Mouse (Mus musculus): ENCODE data around the gene Trim66. TPM values are rescaled to one million over a fixed set of nuclear protein-coding genes. Genes with fewer than 3 reads are reported as not detected.
A peak's percentile ranks its signal among the peaks of the same experiment; 100 is the strongest.

Gene Trim66
- total RNA-seq, 1 experiment from 2014 or later = 0.33 TPM

- no peak for DNase-seq
Measured at GRCm38 (mm10) chr7:109522084-109522483, 14.2 kb upstream of the Trim66 start.

GRCm38 (mm10) chr7:109519936-109520335, 12.0 kb upstream of the Trim66 start:
- no peak for DNase-seq

DNA sequence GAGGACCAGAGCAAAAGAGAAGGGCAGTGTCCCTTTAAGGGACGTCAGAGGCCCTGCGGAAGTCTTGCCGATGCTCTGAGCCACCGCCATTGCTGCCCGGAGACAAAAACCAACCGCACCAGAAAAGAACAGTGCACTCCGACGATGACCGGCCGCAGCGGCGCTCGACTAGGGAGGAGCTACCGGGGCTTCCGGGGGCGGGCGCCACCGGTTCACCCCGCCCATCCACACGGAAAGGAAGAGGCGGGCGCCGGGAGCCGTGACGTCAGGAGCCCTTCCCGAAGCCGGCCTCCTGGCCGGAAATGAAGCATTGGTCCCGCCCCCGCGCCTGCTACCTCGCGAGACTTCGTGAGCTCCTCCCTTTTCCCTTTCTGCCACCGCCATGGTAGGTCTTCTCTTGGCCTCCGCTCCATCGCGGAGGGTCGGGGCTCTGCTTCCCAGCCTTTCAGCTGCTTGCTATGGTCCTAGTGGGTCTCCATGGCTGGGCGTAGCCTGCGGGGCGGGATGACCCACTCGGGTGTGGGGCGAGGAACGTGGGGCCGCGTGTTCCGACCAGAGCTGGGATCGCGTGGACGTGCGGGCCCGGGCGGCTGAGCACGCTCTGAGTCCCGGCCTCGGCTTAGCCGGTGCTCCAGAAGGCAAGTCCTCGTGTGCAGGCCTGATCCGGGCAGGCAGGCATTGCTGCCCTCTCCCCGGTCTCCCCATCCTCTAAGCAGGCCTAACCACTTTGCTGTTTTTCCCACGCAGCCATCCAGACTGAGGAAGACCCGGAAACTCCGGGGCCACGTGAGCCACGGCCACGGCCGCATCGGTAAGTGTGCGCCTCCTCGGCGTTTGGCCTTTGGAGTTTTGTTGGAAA, 11.1 kb upstream of the Trim66 start, which contains the start of gene Rpl27a:
Rpl27a (plus strand) TSS at position 310 of the 859 bp plus-strand sequence.
- peak; percentile 99 for DNase-seq

DNA sequence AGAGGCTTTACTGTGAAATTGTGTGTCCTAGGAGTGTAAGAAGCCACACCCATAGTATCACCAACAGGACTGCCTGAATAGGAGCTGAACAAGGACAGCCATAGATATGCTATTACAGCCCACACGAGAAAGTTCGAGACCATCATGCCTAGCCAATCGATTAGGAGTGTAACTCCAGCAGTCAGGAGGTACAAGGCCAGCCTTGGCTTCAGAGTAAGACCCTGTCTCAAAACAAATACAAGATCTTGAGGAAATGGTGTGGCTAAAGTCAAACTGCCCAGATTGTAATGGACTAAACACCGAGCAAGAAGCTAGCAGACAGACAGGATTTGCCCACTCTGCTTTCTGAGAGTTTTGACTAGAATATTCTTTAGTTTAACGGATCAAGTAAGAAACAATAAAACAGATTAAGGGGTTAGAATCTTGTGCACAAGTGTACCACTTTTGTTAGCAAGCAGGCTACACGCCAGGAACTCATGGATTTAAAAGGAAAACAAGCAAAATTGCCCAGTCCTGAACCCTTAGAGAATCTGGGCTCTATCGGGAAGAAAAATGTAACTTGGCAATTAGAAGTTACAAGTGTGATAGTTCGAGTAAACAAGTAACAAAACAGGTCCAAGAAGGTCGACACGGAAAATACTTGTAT, 10.2 kb upstream of the Trim66 start:
- DNase-seq = no peak

DNA sequence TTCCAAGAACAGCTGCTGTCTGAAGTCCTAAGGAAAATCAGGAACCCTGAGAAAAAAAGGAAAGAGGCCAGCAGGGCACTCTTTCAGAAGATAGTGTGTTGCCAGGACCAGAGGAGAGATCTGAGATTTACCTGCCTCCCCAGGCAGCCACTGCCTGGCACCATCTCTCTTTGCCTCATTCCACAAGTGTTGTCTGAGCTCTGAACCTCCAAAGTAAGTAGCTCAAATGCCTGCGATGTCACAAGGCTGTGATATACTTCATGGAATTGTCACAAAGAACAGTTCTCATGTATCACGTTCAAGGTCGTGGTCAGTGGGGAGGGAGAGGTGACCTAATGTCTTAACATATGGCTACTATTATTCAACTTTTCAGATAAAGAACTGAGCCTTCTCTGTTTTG, 8.6 kb upstream of the Trim66 start:
- DNase-seq = no peak

DNA sequence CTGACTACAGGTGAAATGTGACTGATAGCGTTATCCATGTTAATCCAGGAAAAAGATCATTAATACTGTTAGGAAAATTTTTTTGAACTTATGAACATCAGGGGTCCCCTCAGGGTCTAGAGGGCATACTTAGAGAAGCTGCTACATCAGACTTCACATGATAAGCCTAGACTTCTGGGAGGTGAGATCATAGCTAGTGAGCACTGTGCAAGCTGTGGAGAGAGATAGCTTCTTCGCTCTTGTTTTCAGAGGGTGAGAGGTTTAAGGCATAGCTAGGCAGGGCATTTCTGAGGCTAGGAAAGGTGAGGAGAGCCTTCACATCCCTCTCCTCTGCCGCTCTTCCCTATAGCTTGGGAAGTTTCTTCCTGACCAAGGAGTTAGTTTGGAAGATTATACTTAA, 3.9 kb upstream of the Trim66 start:
- DNase-seq = no peak

- no peak for DNase-seq
Measured at GRCm38 (mm10) chr7:109510799-109511198, 2.9 kb upstream of the Trim66 start.

- no peak for DNase-seq
Measured at GRCm38 (mm10) chr7:109507572-109507971, 362 bp downstream of the Trim66 start.

DNA sequence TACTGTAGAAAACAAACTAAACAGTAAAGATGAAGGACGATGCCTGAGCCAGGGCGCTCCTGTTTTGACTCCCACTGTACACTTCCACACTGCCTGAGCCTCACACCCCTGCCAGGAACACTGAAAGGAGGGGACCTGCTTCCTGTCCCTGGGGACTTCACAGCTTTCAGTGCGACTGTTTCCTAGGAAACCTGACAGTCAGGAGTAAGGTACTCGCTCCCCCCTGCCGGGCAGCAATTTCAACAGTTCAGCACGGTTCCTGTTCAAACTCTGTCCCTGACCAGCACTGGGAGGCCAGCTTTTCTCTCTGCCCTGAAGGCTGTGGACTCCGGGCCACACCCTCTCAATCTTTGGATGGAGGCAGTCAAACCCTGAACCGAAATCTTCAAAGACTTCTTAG, 815 bp downstream of the Trim66 start:
- DNase-seq = no peak

DNA sequence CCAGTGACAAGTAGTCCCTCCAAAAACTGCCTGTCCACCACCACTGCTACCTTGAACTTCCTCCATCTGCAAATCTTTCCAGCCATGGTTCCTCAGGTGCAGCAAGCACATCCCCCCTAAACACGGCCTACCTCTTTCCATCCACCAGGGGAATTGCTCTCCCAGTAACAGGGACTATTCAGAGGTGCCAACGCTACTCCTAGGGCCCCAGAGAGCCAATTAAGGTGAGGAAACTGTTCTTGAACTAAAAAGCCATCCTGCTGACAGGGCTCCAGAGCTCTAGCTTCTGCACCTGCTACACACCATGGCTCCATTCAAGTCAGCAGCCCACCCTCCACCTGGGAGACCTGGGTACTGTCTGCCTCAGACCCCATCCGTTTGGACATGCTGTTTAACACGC, 10.4 kb downstream of the Trim66 start:
- DNase-seq = no peak

DNA sequence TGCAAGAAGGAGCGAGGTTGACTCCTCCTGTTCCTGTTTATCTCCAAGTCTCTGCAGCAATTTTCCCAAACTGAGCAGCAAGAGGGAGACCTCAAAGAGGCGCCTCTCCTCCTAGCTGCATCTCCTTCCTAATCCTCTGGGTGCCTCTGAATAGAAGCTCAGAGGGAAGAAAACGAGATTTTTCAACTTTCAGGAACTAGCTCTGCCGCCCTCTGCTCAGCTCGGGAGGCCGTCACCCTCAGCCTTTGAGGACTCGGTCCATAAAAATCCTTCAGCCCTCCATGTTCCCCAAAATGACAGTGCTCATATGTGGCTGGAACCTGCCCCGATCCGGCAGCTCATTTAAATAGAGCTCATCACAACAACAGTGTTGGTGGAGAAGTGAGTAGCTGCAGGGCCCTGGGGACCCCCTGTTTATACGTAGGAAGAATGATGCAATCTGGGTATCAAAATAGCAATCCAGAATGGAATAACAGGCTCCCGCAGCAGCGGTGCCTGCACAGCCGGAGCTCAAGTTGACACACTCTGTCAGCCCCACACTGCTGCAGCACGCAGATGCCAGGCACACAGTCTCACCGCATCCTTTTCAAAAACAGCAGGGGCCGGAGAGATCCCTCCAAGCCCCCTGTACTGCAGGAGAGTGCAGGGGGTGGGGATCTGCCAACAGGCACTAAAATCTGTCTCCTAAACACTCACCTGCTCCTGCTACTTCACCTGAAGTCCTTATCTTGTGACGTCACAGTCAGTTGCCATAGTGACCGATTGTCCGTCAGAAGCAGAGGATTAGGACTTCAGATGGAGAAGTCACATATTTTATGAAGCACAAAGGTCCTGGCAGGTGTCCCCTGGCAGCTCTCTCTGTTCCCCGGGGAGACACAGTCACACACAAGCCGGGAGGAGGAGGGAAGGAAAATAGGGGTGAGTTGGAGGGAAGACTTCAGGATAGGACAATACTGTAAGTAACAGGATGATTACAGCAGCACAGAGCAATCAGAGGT, 14.3 kb downstream of the Trim66 start:
- peak; percentile 21 for DNase-seq

DNA sequence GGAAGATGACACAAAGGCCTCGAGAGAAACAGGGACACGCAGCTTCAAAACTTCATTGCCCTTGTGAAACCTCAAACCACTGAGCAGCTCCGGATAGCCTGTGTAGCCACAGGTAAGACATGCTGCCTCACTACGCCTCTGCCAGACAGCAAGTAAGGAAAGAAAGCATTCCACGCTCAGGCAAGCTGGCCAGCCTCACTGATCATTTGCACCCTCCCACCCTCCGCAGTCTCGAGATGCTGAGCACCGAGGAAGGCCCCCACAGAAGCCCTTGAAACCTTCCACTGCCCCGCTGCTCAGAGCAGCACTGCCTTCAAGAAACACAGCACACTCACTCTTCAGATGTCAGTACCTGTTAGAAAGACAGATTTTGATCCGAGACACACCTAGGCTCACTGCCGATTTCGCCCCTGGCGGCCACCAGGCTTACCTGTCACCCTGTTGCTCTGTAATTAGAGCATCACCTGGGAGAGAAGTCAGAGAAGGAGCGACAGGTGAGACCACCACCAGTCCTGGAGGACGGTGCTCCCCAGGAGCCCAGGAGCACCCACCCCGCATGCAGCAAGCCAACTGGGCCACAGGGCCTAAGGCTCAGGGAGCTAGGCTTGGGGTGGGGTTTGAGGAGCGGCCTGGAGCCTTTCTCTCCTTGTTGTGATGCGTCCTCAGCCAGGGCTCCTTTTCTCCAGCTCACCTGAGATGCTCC, 15.2 kb downstream of the Trim66 start:
- DNase-seq = no peak

DNA sequence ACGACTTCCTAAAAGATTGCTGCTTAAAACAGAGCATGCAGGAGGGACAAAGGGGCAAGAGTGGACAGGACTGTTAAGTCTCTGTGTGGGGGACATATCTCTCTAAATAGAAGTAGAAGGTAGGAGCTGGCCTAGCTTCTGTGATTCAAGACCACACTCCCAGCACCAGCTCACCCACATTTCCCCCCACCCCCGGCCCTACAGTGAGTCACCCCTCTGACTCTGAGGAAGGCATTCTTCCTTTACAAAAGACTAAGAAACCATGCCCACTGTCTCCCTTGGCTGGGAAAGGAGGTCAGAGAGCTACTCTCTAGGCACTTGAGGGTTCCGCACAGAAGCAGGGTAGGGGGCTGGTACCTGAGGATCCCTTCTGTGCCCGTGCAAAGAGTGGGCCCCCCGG, 23.7 kb downstream of the Trim66 start:
- DNase-seq = no peak

GRCm38 (mm10) chr7:109480765-109481197, 27.2 kb downstream of the Trim66 start:
- no peak for DNase-seq

- no peak for DNase-seq
Measured at GRCm38 (mm10) chr7:109477926-109478325, 30.0 kb downstream of the Trim66 start.

GRCm38 (mm10) chr7:109470700-109471099, 37.2 kb downstream of the Trim66 start:
- DNase-seq = no peak

GRCm38 (mm10) chr7:109468262-109468701, 39.7 kb downstream of the Trim66 start:
- DNase-seq = no peak

DNA sequence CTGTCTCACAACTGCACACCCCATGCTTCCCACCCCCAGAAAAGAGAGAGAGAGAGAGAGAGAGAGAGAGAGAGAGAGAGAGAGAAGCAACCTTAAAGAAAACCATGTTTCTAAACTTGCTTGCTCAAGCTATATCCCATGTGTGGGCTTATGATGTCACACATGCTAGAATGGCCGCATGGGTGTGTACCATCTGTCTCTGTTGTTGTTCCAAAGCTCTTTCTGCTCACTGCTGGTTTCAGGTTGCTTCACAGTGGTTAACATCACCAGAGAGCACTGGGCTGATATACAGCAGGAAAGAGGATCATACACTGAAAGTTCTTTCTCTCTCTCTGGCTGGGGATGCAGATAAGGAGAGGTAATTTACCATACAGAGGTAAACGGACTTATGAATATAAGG, 40.3 kb downstream of the Trim66 start:
- no peak for DNase-seq

- no peak for DNase-seq
Measured at GRCm38 (mm10) chr7:109460698-109461097, 47.2 kb downstream of the Trim66 start.

DNA sequence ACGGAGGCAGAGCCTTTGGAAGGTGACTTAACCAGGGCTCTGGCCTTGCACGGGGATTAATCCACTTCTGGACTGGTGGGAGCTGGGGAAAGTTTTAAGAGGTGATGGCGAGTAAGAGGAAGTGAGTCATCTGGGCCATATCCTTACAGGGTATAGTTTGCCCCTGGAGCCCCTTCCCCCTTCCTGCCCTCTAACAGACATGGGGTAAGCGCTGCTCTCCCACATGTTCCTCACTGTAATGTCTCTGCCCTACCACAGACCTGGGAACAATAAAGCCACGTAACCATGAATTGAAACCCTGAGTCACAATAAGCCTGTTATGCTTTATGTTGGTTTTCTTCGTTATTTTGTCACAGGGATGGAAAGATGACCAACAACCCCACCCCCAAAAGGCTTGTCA, 51.4 kb downstream of the Trim66 start:
- no peak for DNase-seq

DNA sequence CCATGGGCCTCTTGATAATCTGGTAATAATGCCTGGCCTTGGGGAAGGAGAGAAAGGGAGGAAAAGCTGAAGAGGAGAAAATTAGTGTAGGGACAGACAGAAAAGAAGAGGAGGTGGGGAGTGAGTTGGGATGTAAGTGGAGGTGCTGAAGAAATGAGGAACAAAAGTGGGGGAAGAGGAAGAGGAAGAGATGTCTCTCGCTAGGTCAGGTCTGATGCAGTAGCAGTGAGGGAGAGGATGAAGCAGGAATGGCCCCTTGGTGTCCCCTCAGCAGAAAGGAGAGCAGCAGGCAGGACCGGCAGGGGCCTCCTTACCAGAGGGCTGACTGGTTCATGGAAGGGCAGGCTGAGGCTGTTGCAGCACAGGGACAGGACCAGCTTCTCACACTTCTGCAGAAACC, 52.2 kb downstream of the Trim66 start:
- DNase-seq = no peak

- no peak for DNase-seq
Measured at GRCm38 (mm10) chr7:109454856-109455255, 53.1 kb downstream of the Trim66 start.

Data from adrenal gland, postnatal 25 days (tissue).